Mouse (Mus musculus): Measurements from ENCODE around the gene Slc35f6. TPM values are rescaled to one million over a fixed set of nuclear protein-coding genes. Genes with fewer than 3 reads are reported as not detected.
"Not testable (repeated sequence)": the region's sequence is repeated elsewhere in the genome, so short reads cannot be mapped to it uniquely, and the experiment has no call there.

Gene Slc35f6
- polyA plus RNA-seq, 1 experiment from 2014 or later: 50.2 TPM

GRCm38 (mm10) chr5:30670091-30670490 is 22.4 kb downstream of the Slc35f6 start:
- H3K27me3 ChIP-seq (replicated peaks; ENCODE audit: control insufficient read depth, insufficient read depth, low read length): no peaks in the 10 kb centered on the region
- H3K4me2 ChIP-seq (ENCODE audit: low read depth, low read length): no peak overlapping the region
- peaks cover 3% of the 10 kb centered on the region for H3K36me3 ChIP-seq (ENCODE audit: control insufficient read depth, insufficient read depth, low read length)
- H3K27ac ChIP-seq (ENCODE audit: low read length): no peak overlapping the region
- H3K4me1 ChIP-seq (ENCODE audit: control insufficient read depth, insufficient read depth, low read length): peaks cover 17% of the 10 kb centered on the region
- H3K9ac ChIP-seq (ENCODE audit: low read depth, low read length): no peak overlapping the region
- no peak for ATAC-seq
- 93% methylated on average over 7 of the region's 7 CpGs for WGBS
- H3K9me3 ChIP-seq (ENCODE audit: control insufficient read depth, low read length): no peaks in the 10 kb centered on the region
- no peak overlapping the region for H3K4me3 ChIP-seq (ENCODE audit: low read length)

DNA sequence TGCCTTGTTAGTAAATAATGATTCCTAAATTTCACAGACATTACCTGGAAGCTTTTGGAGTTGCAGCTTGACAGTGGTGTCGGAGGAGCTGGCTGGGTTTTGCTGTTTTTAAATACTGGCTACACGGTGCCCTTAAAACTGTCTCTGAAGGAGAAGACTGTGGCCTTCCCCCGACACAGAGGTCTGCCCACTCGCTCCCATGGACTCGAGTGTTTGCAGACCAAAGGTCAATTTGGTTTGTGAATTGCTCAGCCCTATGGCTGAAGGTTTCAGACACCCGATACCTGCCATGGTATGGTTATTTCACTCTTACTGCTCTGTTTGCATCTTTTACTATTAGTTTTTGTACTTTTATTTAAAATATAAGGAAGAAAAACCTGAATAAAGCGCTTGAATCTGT is 26.3 kb downstream of the Slc35f6 start:
- 58% methylated on average over 7 of the region's 7 CpGs for WGBS

GRCm38 (mm10) chr5:30676800-30677199 is 29.1 kb downstream of the Slc35f6 start:
- ATAC-seq: no peak
- no peaks in the 10 kb centered on the region for H3K27me3 ChIP-seq (replicated peaks; ENCODE audit: control insufficient read depth, insufficient read depth, low read length)
- no peak overlapping the region for H3K9ac ChIP-seq (ENCODE audit: low read depth, low read length)
- H3K4me3 ChIP-seq (ENCODE audit: low read length): no peak overlapping the region
- WGBS: 83% methylated on average over 7 of the region's 7 CpGs
- no peak overlapping the region for H3K27ac ChIP-seq (ENCODE audit: low read length)
- peaks cover 3% of the 10 kb centered on the region; the same call in 1 of the 2 replicates for H3K36me3 ChIP-seq (ENCODE audit: control insufficient read depth, insufficient read depth, low read length)
- no peaks in the 10 kb centered on the region for H3K4me1 ChIP-seq (ENCODE audit: control insufficient read depth, insufficient read depth, low read length)
- no peaks in the 10 kb centered on the region for H3K9me3 ChIP-seq (ENCODE audit: control insufficient read depth, low read length)
- no peak overlapping the region for H3K4me2 ChIP-seq (ENCODE audit: low read depth, low read length)

More for the DNA sequence above, 26.3 kb downstream of the Slc35f6 start:
- H3K36me3 ChIP-seq (ENCODE audit: control insufficient read depth, insufficient read depth, low read length): peaks cover 3% of the 10 kb centered on the region
- peaks cover 5% of the 10 kb centered on the region; the same call in 1 of the 2 replicates for H3K4me1 ChIP-seq (ENCODE audit: control insufficient read depth, insufficient read depth, low read length)
- no peak overlapping the region for H3K4me3 ChIP-seq (ENCODE audit: low read length)
- no peak for ATAC-seq
- no peak overlapping the region for H3K9ac ChIP-seq (ENCODE audit: low read depth, low read length)
- H3K27ac ChIP-seq (ENCODE audit: low read length): no peak overlapping the region
- no peaks in the 10 kb centered on the region for H3K27me3 ChIP-seq (replicated peaks; ENCODE audit: control insufficient read depth, insufficient read depth, low read length)
- H3K9me3 ChIP-seq (ENCODE audit: control insufficient read depth, low read length): no peaks in the 10 kb centered on the region
- H3K4me2 ChIP-seq (ENCODE audit: low read depth, low read length): no peak overlapping the region

DNA sequence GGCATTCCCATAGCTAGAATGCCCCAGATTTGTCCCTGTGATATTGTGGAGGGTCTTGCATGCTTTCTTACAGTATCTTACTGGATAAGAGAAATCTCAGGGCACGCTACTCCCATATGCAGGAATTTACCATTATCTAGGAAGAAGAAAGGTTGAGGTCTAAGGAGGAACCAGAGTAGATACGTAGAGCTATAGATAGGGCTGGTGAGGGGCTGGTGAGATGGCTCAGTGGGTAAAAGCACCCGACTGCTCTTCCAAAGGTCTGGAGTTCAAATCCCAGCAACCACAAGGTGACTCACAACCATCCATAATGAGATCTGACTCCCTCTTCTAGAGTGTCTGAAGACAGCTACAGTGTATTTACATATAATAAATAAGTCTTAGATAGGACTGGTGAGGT is 30.3 kb downstream of the Slc35f6 start:
- not testable (repeated sequence) for H3K9me3 ChIP-seq (ENCODE audit: control insufficient read depth, low read length); H3K4me2 ChIP-seq (ENCODE audit: low read depth, low read length); H3K9ac ChIP-seq (ENCODE audit: low read depth, low read length); H3K27ac ChIP-seq (ENCODE audit: low read length); H3K27me3 ChIP-seq (replicated peaks; ENCODE audit: control insufficient read depth, insufficient read depth, low read length); H3K4me1 ChIP-seq (ENCODE audit: control insufficient read depth, insufficient read depth, low read length); H3K4me3 ChIP-seq (ENCODE audit: low read length); H3K36me3 ChIP-seq (ENCODE audit: control insufficient read depth, insufficient read depth, low read length); ATAC-seq
- WGBS: 97% methylated on average over 3 of the region's 3 CpGs

- H3K4me2 ChIP-seq (ENCODE audit: low read depth, low read length): no peak overlapping the region
- H3K27ac ChIP-seq (ENCODE audit: low read length): no peak overlapping the region
- H3K9ac ChIP-seq (ENCODE audit: low read depth, low read length): no peak overlapping the region
- no peaks in the 10 kb centered on the region for H3K4me1 ChIP-seq (ENCODE audit: control insufficient read depth, insufficient read depth, low read length)
- no peaks in the 10 kb centered on the region for H3K27me3 ChIP-seq (replicated peaks; ENCODE audit: control insufficient read depth, insufficient read depth, low read length)
- WGBS: 95% methylated on average over 4 of the region's 4 CpGs
- H3K36me3 ChIP-seq (ENCODE audit: control insufficient read depth, insufficient read depth, low read length): no peaks in the 10 kb centered on the region
- ATAC-seq: no peak
- no peak overlapping the region for H3K4me3 ChIP-seq (ENCODE audit: low read length)
- H3K9me3 ChIP-seq (ENCODE audit: control insufficient read depth, low read length): no peaks in the 10 kb centered on the region
Measured at GRCm38 (mm10) chr5:30678722-30679296, 31.1 kb downstream of the Slc35f6 start.

DNA sequence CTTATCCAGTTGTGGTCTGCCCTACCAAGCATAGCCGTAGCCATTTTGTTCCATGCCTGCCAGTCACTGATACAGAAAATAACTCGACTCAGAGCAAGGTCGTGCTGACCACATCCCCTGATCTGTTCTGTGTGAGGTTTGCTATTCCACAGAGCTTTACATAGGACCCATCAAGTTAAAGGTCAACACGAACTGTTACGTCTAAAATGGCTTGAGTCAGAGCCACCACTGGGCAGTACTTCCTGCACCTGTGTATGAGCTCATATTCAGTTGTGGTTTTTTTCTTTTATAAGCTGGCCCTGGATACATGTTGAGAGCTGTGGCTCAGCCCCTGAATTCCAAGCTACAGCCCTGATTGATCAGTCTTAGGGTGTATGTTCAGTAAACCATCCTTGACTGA is 31.9 kb downstream of the Slc35f6 start:
- no peak for ATAC-seq
- Histone ChIP-seq H3K9me3 (ENCODE audit: control insufficient read depth, low read length) (no peaks in the 10 kb centered on the region), H3K9ac (ENCODE audit: low read depth, low read length) (no peak overlapping the region), H3K4me2 (ENCODE audit: low read depth, low read length) (no peak overlapping the region), H3K36me3 (ENCODE audit: control insufficient read depth, insufficient read depth, low read length) (no peaks in the 10 kb centered on the region), H3K4me1 (ENCODE audit: control insufficient read depth, insufficient read depth, low read length) (no peaks in the 10 kb centered on the region), H3K4me3 (ENCODE audit: low read length) (no peak overlapping the region), H3K27ac (ENCODE audit: low read length) (no peak overlapping the region), H3K27me3 (replicated peaks; ENCODE audit: control insufficient read depth, insufficient read depth, low read length) (no peaks in the 10 kb centered on the region)
- WGBS: 85% methylated on average over 5 of the region's 5 CpGs

DNA sequence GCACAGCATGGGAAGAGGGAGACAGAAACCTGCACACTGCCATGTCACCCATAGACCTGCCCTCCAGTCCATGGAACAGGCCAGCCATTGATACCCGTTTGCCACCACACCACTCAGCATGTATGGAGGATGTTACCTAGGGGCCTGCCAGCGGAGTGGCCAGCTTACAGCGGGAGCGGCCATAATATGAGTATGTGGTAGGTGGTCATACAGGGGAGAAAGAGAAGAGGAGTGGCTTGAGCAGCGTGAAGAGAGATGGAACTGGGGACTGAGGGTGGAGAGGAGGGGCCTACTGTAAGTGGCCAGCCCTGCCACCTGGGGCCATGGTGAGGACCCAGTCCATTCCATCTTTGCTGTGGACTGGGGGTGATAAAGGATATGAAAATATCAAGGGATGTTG is 34.2 kb downstream of the Slc35f6 start:
- no peaks in the 10 kb centered on the region for H3K36me3 ChIP-seq (ENCODE audit: control insufficient read depth, insufficient read depth, low read length)
- ATAC-seq: no peak
- H3K9me3 ChIP-seq (ENCODE audit: control insufficient read depth, low read length): no peaks in the 10 kb centered on the region
- no peaks in the 10 kb centered on the region for H3K4me1 ChIP-seq (ENCODE audit: control insufficient read depth, insufficient read depth, low read length)
- H3K9ac ChIP-seq (ENCODE audit: low read depth, low read length): no peak overlapping the region
- H3K27ac ChIP-seq (ENCODE audit: low read length): no peak overlapping the region
- H3K27me3 ChIP-seq (replicated peaks; ENCODE audit: control insufficient read depth, insufficient read depth, low read length): no peaks in the 10 kb centered on the region
- no peak overlapping the region for H3K4me2 ChIP-seq (ENCODE audit: low read depth, low read length)
- H3K4me3 ChIP-seq (ENCODE audit: low read length): no peak overlapping the region
- 84% methylated on average over 5 of the region's 5 CpGs for WGBS

GRCm38 (mm10) chr5:30682967-30683600 is 35.4 kb downstream of the Slc35f6 start:
- no peak for ATAC-seq
- Histone ChIP-seq H3K9me3 (ENCODE audit: control insufficient read depth, low read length) (no peaks in the 10 kb centered on the region), H3K4me1 (ENCODE audit: control insufficient read depth, insufficient read depth, low read length) (no peaks in the 10 kb centered on the region), H3K4me3 (ENCODE audit: low read length) (no peak overlapping the region), H3K27me3 (replicated peaks; ENCODE audit: control insufficient read depth, insufficient read depth, low read length) (no peaks in the 10 kb centered on the region), H3K36me3 (ENCODE audit: control insufficient read depth, insufficient read depth, low read length) (no peaks in the 10 kb centered on the region), H3K4me2 (ENCODE audit: low read depth, low read length) (no peak overlapping the region), H3K27ac (ENCODE audit: low read length) (no peak overlapping the region), H3K9ac (ENCODE audit: low read depth, low read length) (no peak overlapping the region)

GRCm38 (mm10) chr5:30683993-30684392 is 36.3 kb downstream of the Slc35f6 start:
- Histone ChIP-seq H3K27me3 (replicated peaks; ENCODE audit: control insufficient read depth, insufficient read depth, low read length) (no peaks in the 10 kb centered on the region), H3K4me1 (ENCODE audit: control insufficient read depth, insufficient read depth, low read length) (no peaks in the 10 kb centered on the region), H3K4me3 (ENCODE audit: low read length) (no peak overlapping the region), H3K36me3 (ENCODE audit: control insufficient read depth, insufficient read depth, low read length) (no peaks in the 10 kb centered on the region), H3K4me2 (ENCODE audit: low read depth, low read length) (no peak overlapping the region), H3K27ac (ENCODE audit: low read length) (no peak overlapping the region), H3K9me3 (ENCODE audit: control insufficient read depth, low read length) (no peaks in the 10 kb centered on the region), H3K9ac (ENCODE audit: low read depth, low read length) (no peak overlapping the region)
- 69% methylated on average over 3 of the region's 3 CpGs for WGBS
- no peak for ATAC-seq

GRCm38 (mm10) chr5:30686781-30687180 is 39.0 kb downstream of the Slc35f6 start:
- Histone ChIP-seq H3K4me2 (ENCODE audit: low read depth, low read length) (no peak overlapping the region), H3K9ac (ENCODE audit: low read depth, low read length) (no peak overlapping the region), H3K9me3 (ENCODE audit: control insufficient read depth, low read length) (no peaks in the 10 kb centered on the region), H3K4me1 (ENCODE audit: control insufficient read depth, insufficient read depth, low read length) (no peaks in the 10 kb centered on the region), H3K27ac (ENCODE audit: low read length) (no peak overlapping the region), H3K36me3 (ENCODE audit: control insufficient read depth, insufficient read depth, low read length) (no peaks in the 10 kb centered on the region), H3K27me3 (replicated peaks; ENCODE audit: control insufficient read depth, insufficient read depth, low read length) (no peaks in the 10 kb centered on the region), H3K4me3 (ENCODE audit: low read length) (no peak overlapping the region)
- 60% methylated on average over 3 of the region's 3 CpGs for WGBS
- no peak for ATAC-seq
